Mouse (Mus musculus): ENCODE data around the gene Slc5a8. TPM values are rescaled to one million over a fixed set of nuclear protein-coding genes. Genes with fewer than 3 reads are reported as not detected.

Slc5a8 gene
- polyA plus RNA-seq, 1 experiment from 2014 or later: 1.7 TPM

Other genes with a start within 250 kb of the Slc5a8 start
- gene Spic, start 201.0 kb upstream of the Slc5a8 start, polyA plus RNA-seq (2015; fragmentation: Nextera tagmentation; extraction: Ambion mirVana): 0.18 and 0.20 TPM in 2 replicates
- 210 and 225 TPM in 2 replicates for gene Arl1, start 155.1 kb upstream of the Slc5a8 start, polyA plus RNA-seq (2015; fragmentation: Nextera tagmentation; extraction: Ambion mirVana)
- 13.1 and 14.4 TPM in 2 replicates for gene Utp20, start 59.2 kb upstream of the Slc5a8 start, polyA plus RNA-seq (2015; fragmentation: Nextera tagmentation; extraction: Ambion mirVana)